Mouse (Mus musculus) thymus, postnatal 25 days (tissue): ENCODE data around the gene Lmo7.

Source experiments
- DNase-seq: peaks from one replicate; pipeline ENCODE4 v3.0.0; 2022

Gene Lmo7

GRCm38 (mm10) chr14:101882966-101883365 is 153.2 kb downstream of the Lmo7 start:
- DNase-seq, result peak; percentile 12

DNA sequence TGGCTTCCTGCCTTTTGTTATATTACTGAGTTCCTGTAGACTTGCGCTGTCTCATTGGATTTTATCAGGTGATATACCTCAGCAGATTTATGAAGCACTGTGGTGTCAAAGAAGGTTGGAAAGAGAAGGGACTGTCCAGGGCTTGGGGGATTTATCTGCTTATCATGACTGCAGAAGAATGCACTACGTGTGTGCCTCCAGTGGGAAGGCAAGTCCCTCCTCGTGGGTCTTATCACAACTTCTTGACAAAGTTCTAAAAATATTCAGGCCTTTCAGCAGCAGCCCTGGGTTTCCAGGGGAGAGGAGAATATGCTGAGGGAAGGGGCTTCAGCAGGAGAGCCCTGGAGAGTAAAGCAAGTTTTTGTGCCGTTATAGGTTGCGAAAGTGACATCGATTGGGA is 154.0 kb downstream of the Lmo7 start:
- no peak for DNase-seq

GRCm38 (mm10) chr14:101886320-101886719 is 156.6 kb downstream of the Lmo7 start:
- DNase-seq, result no peak

DNA sequence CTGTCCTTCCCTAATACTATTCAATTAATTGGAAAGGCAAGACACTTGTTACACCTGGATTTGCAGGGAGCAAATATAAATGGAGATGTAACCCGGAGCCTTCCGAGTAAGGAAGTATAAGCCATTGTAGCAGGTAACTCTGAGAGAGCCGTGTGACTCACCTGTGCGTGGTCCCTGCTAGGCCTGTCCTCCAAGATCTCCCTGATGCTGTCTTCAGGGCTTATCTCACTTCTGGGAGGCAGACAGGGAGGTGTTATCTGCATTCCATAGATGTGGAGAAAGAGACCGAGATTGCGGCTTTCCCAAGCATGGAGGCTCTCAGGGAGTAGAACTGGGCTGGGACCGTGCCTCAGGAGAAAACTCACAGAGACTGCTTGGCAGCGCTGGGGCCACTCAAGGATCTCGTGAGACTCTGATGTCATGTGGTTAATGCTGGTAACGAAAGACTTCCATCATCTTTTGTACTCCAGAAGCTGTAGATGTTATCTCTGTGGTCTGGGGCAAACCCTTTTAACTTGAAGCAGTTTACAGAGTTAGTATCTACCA is 162.2 kb downstream of the Lmo7 start:
- DNase-seq, result no peak

GRCm38 (mm10) chr14:101892496-101892895 is 162.7 kb downstream of the Lmo7 start:
- DNase-seq, result no peak

- no peak for DNase-seq
Observed at GRCm38 (mm10) chr14:101893215-101893614, 163.5 kb downstream of the Lmo7 start.

DNA sequence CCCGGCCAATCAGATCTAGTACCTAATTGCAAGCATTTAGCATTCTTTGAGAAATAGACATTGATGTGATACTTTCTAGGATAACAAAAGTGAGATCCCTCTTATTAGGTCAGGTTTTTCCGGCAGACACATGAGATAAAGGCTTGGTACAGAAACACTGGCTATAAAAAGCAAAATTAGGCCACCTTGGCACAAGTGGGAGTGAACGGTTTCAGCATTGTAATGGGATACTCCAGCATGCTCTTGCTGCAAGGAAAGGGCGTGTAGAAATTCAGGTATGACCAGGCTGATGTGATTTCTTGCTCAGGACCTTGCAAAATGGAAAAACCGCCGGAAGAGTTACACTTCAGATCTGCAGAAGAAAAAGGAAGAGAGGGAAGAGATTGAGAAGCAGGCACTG is 168.5 kb downstream of the Lmo7 start:
- DNase-seq, result no peak

- no peak for DNase-seq
Observed at GRCm38 (mm10) chr14:101901496-101901895, 171.7 kb downstream of the Lmo7 start.

- no peak for DNase-seq
Observed at GRCm38 (mm10) chr14:101901976-101902375, 172.2 kb downstream of the Lmo7 start.

- DNase-seq, result no peak
Observed at GRCm38 (mm10) chr14:101903722-101904121, 174.0 kb downstream of the Lmo7 start.

GRCm38 (mm10) chr14:101911983-101912382 is 182.2 kb downstream of the Lmo7 start:
- DNase-seq, result no peak

- DNase-seq, result no peak
Observed at GRCm38 (mm10) chr14:101912392-101912791, 182.6 kb downstream of the Lmo7 start.

DNA sequence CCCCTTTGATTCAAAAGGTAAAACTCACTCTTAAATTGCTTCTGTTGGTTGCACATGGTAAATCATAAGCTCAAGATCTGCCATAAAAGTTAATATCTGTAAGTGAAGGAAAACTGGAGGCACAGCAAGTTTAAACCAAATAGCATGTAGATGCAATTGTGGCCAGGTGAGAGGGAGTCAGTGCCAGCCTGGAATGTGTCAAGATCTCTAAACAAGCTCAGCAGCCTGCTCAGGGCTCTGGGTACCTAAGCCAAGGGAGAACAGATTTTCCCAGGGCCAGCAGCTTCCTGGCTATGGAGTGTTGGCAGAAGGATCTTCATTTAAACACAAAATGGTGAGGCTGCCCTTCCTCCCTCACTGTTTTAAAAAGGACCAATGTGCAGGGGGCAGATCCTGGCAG is 184.6 kb downstream of the Lmo7 start:
- DNase-seq, result no peak

- DNase-seq, result no peak
Observed at GRCm38 (mm10) chr14:101915867-101916266, 186.1 kb downstream of the Lmo7 start.

DNA sequence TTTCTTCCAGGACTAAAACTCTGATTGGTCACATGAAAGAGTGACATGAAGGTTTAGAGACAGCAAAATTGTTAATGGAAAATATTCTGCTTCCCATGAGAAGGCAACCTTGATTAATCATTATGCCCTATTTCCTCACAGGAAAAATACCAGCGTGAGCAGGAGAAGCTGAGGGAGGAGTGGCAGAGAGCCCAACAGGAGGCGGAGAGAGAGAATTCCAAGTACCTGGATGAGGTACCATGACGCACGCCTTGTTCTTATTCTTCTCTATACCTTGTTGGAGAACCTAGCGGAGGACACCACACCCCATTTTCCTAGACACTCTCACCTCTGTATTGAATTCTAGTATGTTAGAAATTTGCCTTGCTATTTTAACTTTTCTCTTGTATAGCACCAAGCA is 188.7 kb downstream of the Lmo7 start:
- DNase-seq, result no peak

DNA sequence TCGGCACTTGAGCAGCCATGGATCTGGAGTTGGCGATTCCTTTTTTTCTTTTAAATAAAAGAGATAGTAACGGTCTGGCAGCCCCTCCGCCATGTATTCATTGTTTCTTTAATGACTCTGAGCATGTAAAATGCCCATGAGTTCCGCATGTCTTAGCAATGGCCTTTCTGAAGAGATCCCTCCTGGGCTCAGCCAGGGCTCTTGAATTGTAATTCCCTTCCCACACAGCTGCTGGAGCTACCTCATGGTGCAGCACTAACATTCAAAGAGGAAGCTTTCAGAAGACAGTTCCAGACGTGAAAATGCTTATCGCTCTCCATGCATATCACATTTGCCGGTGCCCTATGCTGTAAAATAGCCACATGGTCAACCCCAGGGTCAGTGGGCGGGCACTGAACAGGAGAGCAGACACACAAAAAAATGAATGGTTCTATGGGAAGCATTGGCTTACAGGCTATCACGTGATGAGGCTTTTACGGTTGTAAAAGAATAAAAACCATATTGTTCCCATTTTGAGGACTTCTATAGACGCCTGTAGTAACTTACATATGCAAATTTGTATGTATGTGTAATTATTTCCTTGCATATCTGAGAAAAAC is 198.0 kb downstream of the Lmo7 start:
- no peak for DNase-seq

GRCm38 (mm10) chr14:101930576-101931447 is 201.1 kb downstream of the Lmo7 start:
- no peak for DNase-seq

DNA sequence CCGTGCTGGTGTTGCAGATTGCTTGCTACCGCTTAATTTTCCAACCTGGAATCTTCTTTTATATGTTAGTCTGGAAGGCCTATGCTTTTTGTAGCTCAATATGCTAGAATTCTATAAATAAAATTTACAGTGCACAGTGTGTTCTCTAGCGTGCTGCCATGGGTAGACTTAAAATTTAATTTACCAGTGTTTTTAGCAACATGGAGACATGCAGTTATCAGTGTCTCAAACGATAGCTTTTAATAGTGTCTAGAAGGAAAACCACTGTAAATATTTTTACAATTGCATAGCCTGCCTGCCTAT is 201.6 kb downstream of the Lmo7 start:
- no peak for DNase-seq

- no peak for DNase-seq
Observed at GRCm38 (mm10) chr14:101933551-101933950, 203.8 kb downstream of the Lmo7 start.

- DNase-seq, result peak; percentile 17
Observed at GRCm38 (mm10) chr14:101942971-101943370, 213.2 kb downstream of the Lmo7 start.

GRCm38 (mm10) chr14:101946711-101947516 is 217.2 kb downstream of the Lmo7 start:
- no peak for DNase-seq

DNA sequence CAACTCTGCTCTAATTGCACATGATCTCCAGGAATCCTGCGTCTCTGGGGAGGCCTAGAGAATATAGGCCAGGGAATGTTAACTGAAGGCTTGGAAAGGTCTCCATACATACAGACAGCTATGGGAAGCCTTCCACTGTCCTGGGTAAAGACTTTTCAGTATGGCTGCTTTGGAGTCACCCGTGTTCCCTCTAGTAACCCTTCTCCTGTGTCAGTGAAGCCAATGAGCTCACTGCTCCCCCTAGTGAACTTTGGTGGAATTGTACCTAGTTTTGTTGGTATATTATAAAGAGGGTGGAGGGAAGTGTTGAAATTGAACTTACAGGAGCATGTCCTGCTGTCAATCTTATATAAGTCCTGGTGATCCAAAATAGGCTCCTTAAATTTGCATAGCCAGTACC is 219.4 kb downstream of the Lmo7 start:
- peak; percentile 18 for DNase-seq

- no peak for DNase-seq
Observed at GRCm38 (mm10) chr14:101951107-101951506, 221.3 kb downstream of the Lmo7 start.
